Mouse (Mus musculus) liver, embryonic 12.5 days (tissue): ENCODE results near the gene Plcb3. TPM values are rescaled to one million over a fixed set of nuclear protein-coding genes. Genes with fewer than 3 reads are reported as not detected.

Experiments used
- ATAC-seq: fragments of 200-750 bp; cut with Nextera tagmentation; 2 replicates; pipeline ENCODE4 v1.8.0; 2017; ENCODE audit warnings: moderate number of reproducible peaks, mild to moderate bottlenecking, moderate library complexity
- H3K27ac ChIP-seq: fragments of 300-500 bp; sonication (generic); 2 replicates; pipeline ENCODE4 v1.5.1; 2016; ENCODE audit warnings: mild to moderate bottlenecking
- H3K27me3 ChIP-seq: fragments of 300-500 bp; sonication (generic); replicated peaks from 2 replicates; pipeline ENCODE4 v1.6.1; 2016; ENCODE audit warnings: mild to moderate bottlenecking, moderate library complexity
- H3K36me3 ChIP-seq: fragments of 300-500 bp; sonication (generic); 2 replicates; pipeline ENCODE4 v1.6.1; 2016; ENCODE audit warnings: mild to moderate bottlenecking, moderate library complexity
- H3K4me1 ChIP-seq: fragments of 300-500 bp; sonication (generic); 2 replicates; pipeline ENCODE4 v1.6.1; 2016
- H3K4me2 ChIP-seq: fragments of 300-500 bp; sonication (generic); 2 replicates; pipeline ENCODE4 v1.6.1; 2016; ENCODE audit warnings: mild to moderate bottlenecking, moderate library complexity
- H3K4me3 ChIP-seq: fragments of 300-500 bp; sonication (generic); 2 replicates; pipeline ENCODE4 v1.5.1; 2016; ENCODE audit warnings: mild to moderate bottlenecking, moderate library complexity
- H3K9ac ChIP-seq: fragments of 300-500 bp; sonication (generic); 2 replicates; pipeline ENCODE4 v1.6.1; 2016; ENCODE audit warnings: mild to moderate bottlenecking, moderate library complexity
- H3K9me3 ChIP-seq: fragments of 300-500 bp; sonication (generic); replicated peaks from 2 replicates; pipeline ENCODE4 v1.6.1; 2016; ENCODE audit warnings: mild to moderate bottlenecking, moderate library complexity
- WGBS: fragments of 180-500 bp; shearing (Covaris S2); methylation state at CpG from one replicate; pipeline ENCODE4 v1.1.7; 2016; ENCODE audit not compliant: insufficient replicate concordance; 5-methylcytosine and 5-hydroxymethylcytosine counted together
- polyA plus RNA-seq: library from polyadenylated mRNA; unstranded; fragments of >200 nt; fragmentation: Nextera tagmentation; extraction: Ambion mirVana; gene quantifications from 2 replicates; pipeline ENCODE4 v1.2.1, GENCODE M21; 2016

Gene Plcb3
- polyA plus RNA-seq, 1 experiment from 2014 or later: 13.6 TPM

DNA sequence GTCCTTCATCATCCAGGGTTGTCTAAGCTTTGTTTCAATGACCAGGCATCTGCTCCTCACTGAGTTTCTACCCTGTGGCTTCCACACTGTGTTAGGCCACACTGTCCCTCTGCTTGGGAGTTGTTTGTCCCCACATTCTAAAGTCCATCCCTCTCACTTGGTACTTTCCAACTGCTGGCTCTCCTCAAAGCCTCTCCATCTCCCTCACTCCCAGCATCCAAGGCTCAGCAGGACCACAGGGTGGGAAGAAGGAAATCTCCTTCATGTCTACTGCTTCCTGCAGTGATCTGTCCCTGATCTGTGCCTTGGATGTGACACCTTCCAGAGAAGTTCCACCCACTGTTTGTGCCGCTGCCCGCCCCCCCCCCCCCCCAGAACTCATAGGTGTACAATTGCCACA, 45.3 kb downstream of the Plcb3 start:
- Histone ChIP-seq H3K4me2 (no peak overlapping the region), H3K36me3 (no peaks in the 10 kb centered on the region), H3K27me3 (peaks cover 100% of the 10 kb centered on the region), H3K9me3 (no peaks in the 10 kb centered on the region), H3K4me3 (no peak overlapping the region), H3K9ac (no peak overlapping the region), H3K4me1 (peaks cover 22% of the 10 kb centered on the region), H3K27ac (no peak overlapping the region)
- WGBS: 5% methylated on average over 2 of the region's 2 CpGs
- ATAC-seq: no peak

DNA sequence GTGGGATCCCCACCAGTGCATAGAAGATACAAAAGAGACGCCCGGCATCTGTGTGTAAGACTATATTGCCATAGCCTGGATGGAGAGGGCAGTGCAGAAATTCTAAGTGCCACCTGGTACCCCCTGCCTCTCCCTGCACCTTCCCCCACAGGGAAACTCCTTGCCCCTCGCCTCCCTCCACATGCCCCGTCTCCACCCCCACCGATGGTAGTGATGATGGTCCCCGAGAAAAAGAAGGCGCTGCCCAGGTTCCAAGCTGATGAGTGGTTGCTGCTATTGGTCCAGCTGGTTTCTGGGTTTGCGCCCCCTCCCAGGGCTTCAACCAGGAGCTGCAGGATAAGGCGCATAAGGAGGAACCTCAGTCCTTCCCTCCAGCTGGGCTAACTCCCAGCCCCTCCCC, 48.2 kb downstream of the Plcb3 start:
- 18% methylated on average over 9 of the region's 9 CpGs for WGBS
- peaks cover 31% of the 10 kb centered on the region for H3K4me1 ChIP-seq
- ATAC-seq: no peak
- peaks cover 100% of the 10 kb centered on the region for H3K27me3 ChIP-seq
- no peak overlapping the region for H3K4me2 ChIP-seq
- no peak overlapping the region for H3K9ac ChIP-seq
- H3K9me3 ChIP-seq: no peaks in the 10 kb centered on the region
- no peaks in the 10 kb centered on the region for H3K36me3 ChIP-seq
- H3K4me3 ChIP-seq: no peak overlapping the region
- H3K27ac ChIP-seq: no peak overlapping the region

DNA sequence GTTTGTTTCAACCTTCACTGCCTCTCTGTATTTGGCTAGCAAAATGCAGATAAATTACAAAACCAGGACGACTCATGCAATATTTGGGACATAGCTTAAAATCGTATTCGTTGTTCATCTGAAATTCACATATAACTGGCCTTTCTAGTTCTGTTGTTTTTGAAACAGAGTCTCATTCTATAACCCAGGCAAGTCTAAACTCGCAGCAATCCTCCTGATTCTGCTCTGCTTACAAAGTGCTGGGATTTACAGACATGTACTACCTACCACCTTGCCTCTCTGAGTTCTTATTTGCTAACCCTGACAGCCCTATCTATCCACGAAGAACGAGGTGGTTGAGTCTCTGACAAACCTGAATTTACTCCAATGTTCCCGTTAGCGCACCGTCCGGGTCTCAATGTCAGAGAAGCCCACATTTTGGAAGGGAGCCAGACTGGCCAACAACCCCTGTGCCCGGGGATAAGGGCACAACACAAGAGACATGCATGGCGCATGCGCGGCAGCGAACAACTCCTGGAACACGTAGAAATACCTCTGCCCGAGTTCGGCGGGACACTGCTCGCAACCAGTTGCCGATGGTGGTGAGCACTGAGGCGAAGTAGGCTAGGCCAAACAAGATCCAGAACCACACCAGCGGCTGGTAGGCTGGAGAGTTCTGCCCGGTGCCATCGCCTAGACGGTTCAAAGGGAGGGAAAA, 49.6 kb downstream of the Plcb3 start:
- Histone ChIP-seq H3K36me3 (no peaks in the 10 kb centered on the region), H3K4me3 (no peak overlapping the region; the same call in 1 of the 2 replicates), H3K4me1 (peaks cover 42% of the 10 kb centered on the region), H3K27ac (no peak overlapping the region), H3K9me3 (no peaks in the 10 kb centered on the region), H3K9ac (no peak overlapping the region), H3K4me2 (peak overlapping the region; percentile 33), H3K27me3 (peaks cover 90% of the 10 kb centered on the region)
- ATAC-seq: no peak
- WGBS: 18% methylated on average over 26 of the region's 26 CpGs

DNA sequence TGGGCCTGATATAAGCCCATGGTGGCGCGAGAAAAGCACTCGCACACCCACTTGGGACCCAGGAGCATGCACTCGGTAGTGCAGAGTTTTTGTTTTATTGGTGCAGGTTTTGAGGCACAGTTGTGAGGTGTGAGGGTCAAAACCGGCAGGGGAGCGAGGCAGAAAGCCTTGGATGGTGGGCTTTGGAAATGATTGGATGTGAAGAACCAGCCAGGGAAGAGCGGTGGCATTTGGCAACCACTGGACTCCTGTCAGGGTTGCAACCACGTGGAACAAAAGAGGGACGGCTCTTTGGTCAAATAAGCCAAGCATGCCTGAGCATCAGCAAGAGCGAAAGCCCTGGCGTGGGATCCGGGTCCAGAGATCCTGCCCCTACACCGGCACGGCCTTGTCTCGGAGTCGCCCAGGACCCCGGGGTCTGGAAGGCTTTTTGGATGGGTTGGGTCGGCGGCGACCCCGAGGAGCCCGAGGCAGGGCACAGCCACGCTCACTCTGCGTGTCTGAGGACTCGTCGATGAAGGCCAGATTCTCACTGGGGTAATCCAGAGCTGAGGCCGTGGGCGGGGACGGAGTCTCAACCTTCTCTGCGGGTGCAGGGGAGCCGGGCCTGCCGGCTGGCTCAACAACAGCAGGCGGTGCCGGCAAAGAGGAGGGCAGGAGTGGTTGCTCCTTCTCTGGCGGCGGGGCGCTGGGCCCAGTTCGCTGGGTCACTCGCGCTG, 50.5 kb downstream of the Plcb3 start:
- H3K4me1 ChIP-seq: peaks cover 49% of the 10 kb centered on the region
- H3K27me3 ChIP-seq: peaks cover 81% of the 10 kb centered on the region
- H3K9me3 ChIP-seq: no peaks in the 10 kb centered on the region
- no peak for ATAC-seq
- H3K27ac ChIP-seq: no peak overlapping the region
- 20% methylated on average over 38 of the region's 40 CpGs for WGBS
- peak overlapping the region; percentile 22; the same call in 1 of the 2 replicates for H3K4me3 ChIP-seq
- no peaks in the 10 kb centered on the region for H3K36me3 ChIP-seq
- peak overlapping the region; percentile 46; the same call in 1 of the 2 replicates for H3K4me2 ChIP-seq
- H3K9ac ChIP-seq: no peak overlapping the region

DNA sequence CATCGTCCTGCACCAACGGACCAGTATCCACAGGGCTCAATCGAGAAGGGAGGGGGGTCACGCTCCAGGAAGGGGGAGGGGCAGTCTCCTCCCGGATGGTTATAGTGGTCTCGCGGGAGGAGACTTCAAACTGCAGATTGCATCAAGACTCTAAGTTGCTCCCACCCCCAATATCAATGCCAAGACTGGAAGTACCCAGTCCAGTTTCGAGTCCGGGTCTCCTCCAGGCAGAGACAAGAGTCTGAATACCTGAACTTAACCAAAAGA, 51.0 kb downstream of the Plcb3 start, which contains the start of gene Catsperz:
Gene Catsperz (minus strand): TSS at position 74 of the 267 bp plus-strand sequence.
- peak within 1 kb of the TSS; percentile 22 for H3K4me3 ChIP-seq
- H3K9me3 ChIP-seq: no peaks in the 10 kb centered on the region
- no peak for ATAC-seq
- peaks cover 54% of the 10 kb centered on the region for H3K4me1 ChIP-seq
- peak within 1 kb of the TSS; percentile 46 for H3K4me2 ChIP-seq
- H3K27ac ChIP-seq: no peak within 1 kb of the TSS
- 0 out of 2 replicates have a peak within 1 kb of the TSS, but pooled peaks have one; percentile 5 for H3K9ac ChIP-seq
- H3K36me3 ChIP-seq: no peaks in the 10 kb centered on the region
- H3K27me3 ChIP-seq: peaks cover 75% of the 10 kb centered on the region
- WGBS: 6% methylated on average over 9 of the region's 9 CpGs

DNA sequence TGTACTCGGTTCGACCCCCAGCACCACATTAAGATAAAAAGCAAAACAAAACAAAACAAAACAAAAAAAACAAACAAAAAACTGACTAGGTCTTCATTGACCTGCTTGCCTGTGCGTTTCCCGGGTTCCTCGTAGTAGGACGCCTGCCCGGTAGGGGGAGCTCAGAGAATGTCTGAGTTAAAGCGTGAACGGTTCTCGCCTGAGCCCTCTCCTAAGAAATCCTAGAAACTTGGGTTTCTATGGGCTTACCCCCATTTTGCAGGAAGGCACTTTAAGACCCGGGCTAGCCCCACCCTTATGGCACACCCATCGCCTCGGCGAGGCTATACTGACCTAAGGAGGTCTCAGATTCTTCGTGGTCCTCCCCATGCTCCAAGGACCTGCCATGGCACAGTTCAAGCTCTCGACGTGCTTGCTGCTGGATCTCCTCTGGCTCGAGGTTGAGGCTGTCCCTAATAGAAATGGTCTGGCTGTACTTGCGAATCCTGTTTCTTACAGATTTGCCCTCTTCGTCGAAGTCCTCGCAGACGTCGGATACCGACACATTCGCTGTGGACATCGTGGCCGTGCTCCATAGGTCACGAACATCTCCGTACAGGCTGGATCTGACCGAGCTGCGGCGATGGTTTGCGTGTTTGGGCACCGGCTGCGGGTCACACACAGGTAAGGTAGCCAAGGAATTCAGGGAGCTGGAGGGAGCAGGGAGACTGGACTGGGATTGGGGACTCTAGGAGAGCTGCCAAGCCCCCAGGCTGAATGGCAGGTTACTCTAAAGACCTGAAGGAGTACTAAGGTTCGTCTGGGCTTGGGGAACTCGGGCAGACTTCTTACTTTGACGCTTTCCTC, 51.6 kb downstream of the Plcb3 start:
- H3K27ac ChIP-seq: no peak overlapping the region
- no peak for ATAC-seq
- H3K9me3 ChIP-seq: no peaks in the 10 kb centered on the region
- peaks cover 3% of the 10 kb centered on the region; the same call in 1 of the 2 replicates for H3K36me3 ChIP-seq
- peak overlapping the region; percentile 46 for H3K4me2 ChIP-seq
- peak overlapping the region; percentile 22 for H3K4me3 ChIP-seq
- peaks cover 70% of the 10 kb centered on the region for H3K27me3 ChIP-seq
- peaks cover 60% of the 10 kb centered on the region for H3K4me1 ChIP-seq
- WGBS: 4% methylated on average over 39 of the region's 39 CpGs
- H3K9ac ChIP-seq: 0 out of 2 replicates have a peak overlapping the region, but pooled peaks have one; percentile 5

DNA sequence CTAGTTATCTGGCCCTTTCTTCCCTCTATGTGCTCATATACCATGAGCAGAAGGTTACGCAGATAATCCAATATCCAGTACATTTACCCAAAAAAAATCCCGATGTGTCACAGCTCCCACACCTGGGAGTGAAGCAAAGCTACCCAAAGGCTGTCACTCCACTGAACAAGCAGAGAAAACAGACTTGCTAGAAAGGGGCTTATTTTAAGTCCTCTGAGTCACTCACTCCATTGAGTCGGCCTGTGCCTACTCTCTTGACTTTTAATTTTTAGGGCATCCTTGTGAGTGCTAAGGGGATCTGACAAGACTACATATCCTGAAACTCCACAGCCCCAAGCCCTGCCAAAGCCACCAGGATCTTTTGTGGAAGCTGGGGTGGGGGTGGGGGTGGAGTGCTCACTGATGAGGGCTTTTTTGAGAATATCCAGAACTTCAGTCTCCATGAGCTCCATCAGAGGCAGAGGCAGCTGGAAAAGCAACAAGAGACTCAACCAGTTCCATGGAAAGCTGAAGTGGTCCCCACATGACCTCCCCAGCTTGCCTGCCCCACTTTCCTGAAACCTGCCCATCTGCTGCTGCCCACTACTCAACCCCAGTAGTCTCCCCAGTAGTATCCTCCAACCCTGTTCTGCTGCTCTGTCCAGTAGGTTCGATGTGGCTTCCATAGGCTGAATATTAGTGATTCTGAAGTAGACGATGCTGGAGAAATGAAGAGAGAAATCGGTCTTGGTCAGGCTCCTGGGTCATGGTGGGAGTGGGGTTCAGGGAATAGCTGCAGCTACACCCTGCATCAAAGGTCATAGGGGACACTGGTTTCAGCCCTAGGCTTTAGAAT, 53.2 kb downstream of the Plcb3 start:
- H3K27me3 ChIP-seq: peaks cover 54% of the 10 kb centered on the region
- WGBS: 55% methylated on average over 6 of the region's 6 CpGs
- H3K4me1 ChIP-seq: peaks cover 71% of the 10 kb centered on the region
- peak overlapping the region; percentile 100 for H3K4me2 ChIP-seq
- no peak for ATAC-seq
- H3K9ac ChIP-seq: peak overlapping the region; percentile 66
- H3K27ac ChIP-seq: no peak overlapping the region
- H3K4me3 ChIP-seq: no peak overlapping the region; the same call in 1 of the 2 replicates
- H3K9me3 ChIP-seq: no peaks in the 10 kb centered on the region
- H3K36me3 ChIP-seq: peaks cover 12% of the 10 kb centered on the region

DNA sequence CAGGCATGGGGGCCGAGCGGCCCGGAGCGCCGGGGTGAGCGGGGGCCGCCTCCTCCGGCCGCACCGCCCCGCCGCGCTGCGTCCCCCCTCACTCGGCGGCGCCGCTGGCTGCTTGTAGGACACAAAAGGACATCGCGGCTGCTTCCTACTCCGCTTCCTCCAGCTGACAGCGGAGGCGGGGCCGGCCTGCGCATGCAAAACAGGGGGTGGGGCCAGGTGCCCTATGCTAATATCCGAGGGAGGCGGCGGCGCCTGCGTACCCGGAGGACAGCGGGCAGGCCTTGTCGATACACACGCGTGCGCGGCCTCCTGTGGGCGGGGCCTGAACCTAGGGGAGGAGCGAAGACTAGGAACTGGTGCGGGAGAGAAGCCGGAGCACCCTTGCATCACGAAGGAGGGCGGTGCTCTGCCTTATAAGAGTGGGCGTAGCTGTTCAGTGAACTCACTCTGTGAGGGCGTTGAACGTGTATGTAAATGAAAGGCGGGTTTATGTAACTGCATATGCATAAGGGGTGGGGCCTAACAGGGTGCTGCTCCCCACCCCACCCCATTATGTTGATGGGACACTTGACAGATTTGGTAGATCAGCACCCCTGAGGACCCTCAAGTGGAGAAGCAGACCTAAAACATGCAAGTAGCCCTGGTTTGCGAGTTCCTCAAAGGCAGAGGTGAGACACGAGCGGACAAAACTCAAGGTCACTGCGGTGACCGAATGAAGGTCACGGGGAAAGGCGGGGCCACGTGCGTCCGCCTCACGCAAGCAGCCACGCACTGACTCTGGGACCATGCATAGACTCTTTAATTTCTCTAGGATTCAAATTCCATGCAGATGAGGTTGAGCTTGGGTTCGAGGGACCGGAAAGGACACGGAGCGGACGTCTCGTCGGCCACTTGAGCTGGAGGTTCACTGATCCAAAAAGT, 54.4 kb downstream of the Plcb3 start, which contains the start of gene Esrra:
Gene Esrra (minus strand): TSS at position 167 of the 921 bp plus-strand sequence.
- Histone ChIP-seq H3K4me2 (peak within 1 kb of the TSS; percentile 100), H3K4me1 (peaks cover 69% of the 10 kb centered on the region), H3K27me3 (peaks cover 42% of the 10 kb centered on the region), H3K27ac (peak within 1 kb of the TSS; percentile 90), H3K9me3 (no peaks in the 10 kb centered on the region), H3K9ac (peak within 1 kb of the TSS; percentile 94), H3K36me3 (peaks cover 13% of the 10 kb centered on the region), H3K4me3 (peak within 1 kb of the TSS; percentile 92)
- ATAC-seq: peak; percentile 95
- WGBS: under 1% methylated on average over 58 of the region's 66 CpGs

DNA sequence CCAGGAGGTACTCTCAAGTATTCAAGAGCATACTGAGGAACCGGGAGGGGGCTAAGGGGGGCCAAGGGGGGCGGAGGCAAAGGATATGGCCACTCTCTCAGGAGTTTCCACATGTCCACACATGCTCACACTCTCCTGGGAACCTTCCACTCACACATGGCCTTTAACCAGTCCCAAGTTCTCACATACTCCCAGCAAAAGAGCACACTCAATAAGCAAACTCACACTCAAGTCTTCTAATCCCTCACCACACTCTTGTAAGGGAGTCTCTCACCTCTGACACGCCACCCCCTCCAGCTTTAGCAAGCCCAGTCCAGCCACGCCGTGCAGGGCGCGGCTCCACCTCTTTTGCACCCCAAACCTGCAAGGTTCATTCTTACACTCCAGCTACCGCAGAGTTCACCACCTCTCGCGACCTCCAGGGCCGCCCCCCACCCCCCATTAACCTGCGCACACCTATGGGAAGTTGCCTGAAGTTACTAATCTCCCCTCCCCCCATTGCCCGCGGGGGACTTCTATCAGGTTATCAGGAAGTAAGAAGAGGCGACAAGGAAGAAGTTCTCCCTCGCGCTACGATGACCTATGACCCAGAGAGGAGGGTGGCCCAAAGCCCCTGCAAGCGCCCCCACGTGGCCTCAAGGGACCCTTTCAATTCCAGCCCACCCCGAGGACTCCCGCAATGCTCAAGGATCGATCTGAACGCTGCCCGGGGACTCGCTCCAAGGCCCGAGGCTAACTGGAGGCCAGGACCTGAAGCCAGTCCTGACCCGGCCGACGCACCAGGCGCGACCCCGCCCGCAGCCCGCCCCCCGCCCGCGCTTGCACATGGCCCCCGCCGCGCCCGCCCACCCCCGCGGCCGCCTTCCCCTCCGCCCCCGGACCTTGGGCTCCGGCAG, 55.3 kb downstream of the Plcb3 start:
- ATAC-seq: no peak
- peaks cover 13% of the 10 kb centered on the region for H3K36me3 ChIP-seq
- H3K4me3 ChIP-seq: peak overlapping the region; percentile 92
- under 1% methylated on average over 45 of the region's 48 CpGs for WGBS
- peak overlapping the region; percentile 90 for H3K27ac ChIP-seq
- H3K4me2 ChIP-seq: peak overlapping the region; percentile 100
- no peaks in the 10 kb centered on the region for H3K9me3 ChIP-seq
- peaks cover 69% of the 10 kb centered on the region for H3K4me1 ChIP-seq
- H3K9ac ChIP-seq: peak overlapping the region; percentile 94
- H3K27me3 ChIP-seq: peaks cover 33% of the 10 kb centered on the region
